Mouse (Mus musculus) lung, postnatal 0 days (tissue): Measurements from ENCODE around the gene Cnot2. TPM values are rescaled to one million over a fixed set of nuclear protein-coding genes. Genes with fewer than 3 reads are reported as not detected.

Experiments
- ATAC-seq: fragments of 200-750 bp; cut with Nextera tagmentation; 2 replicates; pipeline ENCODE4 v1.8.0; 2017; ENCODE audit warnings: moderate library complexity
- DNase-seq: peaks from one replicate; pipeline ENCODE4 v3.0.0-alpha.2; 2016; ENCODE audit warnings: low spot score
- H3K27ac ChIP-seq: fragments of 300-500 bp; sonication (generic); 2 replicates; pipeline ENCODE4 v1.5.1; 2014; ENCODE audit warnings: antibody characterized with exemption, mild to moderate bottlenecking, low read length, mixed read lengths
- H3K27me3 ChIP-seq: fragments of 300-500 bp; sonication (generic); replicated peaks from 2 replicates; pipeline ENCODE4 v1.6.1; 2014; ENCODE audit warnings: low read length, mixed read lengths; ENCODE audit not compliant: insufficient read depth
- H3K36me3 ChIP-seq: fragments of 300-500 bp; sonication (generic); 2 replicates; pipeline ENCODE4 v1.6.1; 2014; ENCODE audit warnings: low read length, mixed read lengths; ENCODE audit not compliant: insufficient read depth
- H3K4me1 ChIP-seq: fragments of 300-500 bp; sonication (generic); 2 replicates; pipeline ENCODE4 v1.6.1; 2014; ENCODE audit warnings: antibody characterized with exemption, low read depth, low read length, mixed read lengths; ENCODE audit not compliant: insufficient read depth
- H3K4me2 ChIP-seq: fragments of 300-500 bp; sonication (generic); replicated peaks from 2 replicates; pipeline ENCODE4 v1.6.1; 2014; ENCODE audit warnings: low read depth, mild to moderate bottlenecking, low read length, moderate library complexity, mixed read lengths
- H3K4me3 ChIP-seq: fragments of 300-500 bp; sonication (generic); 2 replicates; pipeline ENCODE4 v1.5.1; 2014; ENCODE audit warnings: low read depth, low read length
- H3K9ac ChIP-seq: fragments of 300-500 bp; sonication (generic); replicated peaks from 2 replicates; pipeline ENCODE4 v1.6.1; 2014; ENCODE audit warnings: low read depth, mild to moderate bottlenecking
- H3K9me3 ChIP-seq: fragments of 300-500 bp; sonication (generic); 2 replicates; pipeline ENCODE4 v1.6.1; 2016; ENCODE audit warnings: low read length, mixed read lengths
- CTCF ChIP-seq: IDR thresholded peaks from 2 replicates; pipeline ENCODE4 v1.5.1; 2016; ENCODE audit warnings: antibody characterized with exemption, mild to moderate bottlenecking
- EP300 ChIP-seq: IDR thresholded peaks from 2 replicates; pipeline ENCODE4 v1.6.1; 2016; ENCODE audit warnings: antibody characterized with exemption, mild to moderate bottlenecking, control low read depth
- WGBS: fragments of 180-500 bp; shearing (Covaris S2); extraction: QIAGEN DNeasy Blood & Tissue Kit; methylation state at CpG from one replicate; pipeline ENCODE4 v1.1.7; 2014; 5-methylcytosine and 5-hydroxymethylcytosine counted together
- polyA plus RNA-seq: library from polyadenylated mRNA; unstranded; fragments of >200 nt; fragmentation: Nextera tagmentation; extraction: Ambion mirVana; gene quantifications from 2 replicates; pipeline ENCODE4 v1.2.1, GENCODE M21; 2015

Cnot2 gene
- polyA plus RNA-seq, 1 experiment from 2014 or later: 47.3 TPM

DNA sequence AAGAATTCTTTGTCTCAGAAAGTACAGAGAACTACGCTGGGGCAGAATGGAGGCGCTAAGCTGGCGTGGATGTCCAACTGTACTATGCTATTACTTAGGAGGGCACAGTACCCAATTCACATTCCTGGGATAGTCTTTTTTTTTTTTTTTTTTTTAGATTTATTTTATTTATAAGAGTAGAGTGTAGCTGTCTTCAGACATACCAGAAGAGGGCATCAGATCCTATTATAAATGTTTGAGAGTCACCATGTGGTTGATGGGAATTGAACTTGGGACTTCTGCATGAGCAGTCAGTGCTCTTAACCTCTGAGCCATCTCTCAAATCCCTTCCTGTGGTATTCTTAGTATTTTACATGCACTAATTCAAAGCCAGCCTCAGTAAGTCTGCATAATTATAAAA, 50.2 kb downstream of the Cnot2 start:
- H3K27me3 ChIP-seq: no peaks in the 10 kb centered on the region
- H3K36me3 ChIP-seq: no peaks in the 10 kb centered on the region
- H3K4me1 ChIP-seq: no peaks in the 10 kb centered on the region
- no peak for DNase-seq
- TF ChIP-seq EP300 (no peak), CTCF (peak; percentile 24; the same call in 1 of the 2 replicates)
- no peaks in the 10 kb centered on the region for H3K9me3 ChIP-seq
- H3K4me2 ChIP-seq: no peak overlapping the region
- H3K27ac ChIP-seq: no peak overlapping the region
- H3K9ac ChIP-seq: no peak overlapping the region
- no peak overlapping the region for H3K4me3 ChIP-seq
- no peak for ATAC-seq
- 73% methylated on average over 3 of the region's 3 CpGs for WGBS

DNA sequence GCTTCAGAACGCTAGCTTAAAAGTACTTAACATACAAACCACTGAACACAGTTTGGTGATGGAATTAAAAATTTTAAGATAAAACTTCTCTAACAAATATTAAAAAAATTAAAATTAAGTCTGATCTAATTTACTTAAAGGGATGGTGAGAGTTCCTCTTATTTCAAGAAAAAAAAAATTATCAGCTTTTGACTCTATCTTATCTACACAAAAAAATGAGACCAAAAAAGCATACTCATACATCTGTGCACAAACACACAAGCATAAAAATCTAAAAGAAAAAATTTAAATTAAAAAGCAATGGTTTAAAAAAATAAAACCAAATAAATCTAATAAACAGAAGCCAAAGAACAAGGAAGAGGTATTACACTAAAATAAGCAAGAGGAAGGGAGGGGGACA, 61.7 kb downstream of the Cnot2 start:
- no peak overlapping the region for H3K4me3 ChIP-seq
- H3K36me3 ChIP-seq: no peaks in the 10 kb centered on the region
- no peak overlapping the region for H3K4me2 ChIP-seq
- no peak for DNase-seq
- no peak overlapping the region for H3K9ac ChIP-seq
- no peaks in the 10 kb centered on the region for H3K9me3 ChIP-seq
- no peak for ATAC-seq
- TF ChIP-seq EP300: no peak
- no peak overlapping the region for H3K27ac ChIP-seq
- no peaks in the 10 kb centered on the region for H3K27me3 ChIP-seq
- WGBS: 75% methylated on average over 1 of the region's 1 CpGs
- no peaks in the 10 kb centered on the region for H3K4me1 ChIP-seq

DNA sequence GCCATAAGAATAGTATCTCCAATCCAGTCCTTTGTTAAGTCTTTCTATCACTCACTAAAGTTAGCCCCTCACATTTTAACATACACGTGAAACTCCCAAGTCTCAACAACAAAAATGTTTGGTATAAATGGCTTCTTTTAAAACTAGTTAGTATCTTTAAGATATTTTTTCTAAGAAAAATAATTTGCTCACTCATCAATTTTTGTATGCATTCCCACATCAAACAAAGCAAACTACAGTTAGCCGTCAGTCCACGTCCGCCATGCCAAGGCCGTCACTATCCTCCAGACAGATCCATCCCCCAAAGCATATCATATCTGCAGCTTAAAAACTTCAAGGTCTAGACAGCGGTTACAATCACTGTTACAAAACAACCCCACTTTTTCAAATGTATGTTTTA, 65.7 kb downstream of the Cnot2 start:
- Histone ChIP-seq H3K4me1 (no peaks in the 10 kb centered on the region), H3K4me2 (no peak overlapping the region), H3K9me3 (no peaks in the 10 kb centered on the region), H3K36me3 (no peaks in the 10 kb centered on the region), H3K9ac (no peak overlapping the region), H3K27ac (no peak overlapping the region), H3K4me3 (no peak overlapping the region), H3K27me3 (no peaks in the 10 kb centered on the region)
- ATAC-seq: no peak
- 89% methylated on average over 6 of the region's 6 CpGs for WGBS
- TF ChIP-seq EP300: no peak
- no peak for DNase-seq

DNA sequence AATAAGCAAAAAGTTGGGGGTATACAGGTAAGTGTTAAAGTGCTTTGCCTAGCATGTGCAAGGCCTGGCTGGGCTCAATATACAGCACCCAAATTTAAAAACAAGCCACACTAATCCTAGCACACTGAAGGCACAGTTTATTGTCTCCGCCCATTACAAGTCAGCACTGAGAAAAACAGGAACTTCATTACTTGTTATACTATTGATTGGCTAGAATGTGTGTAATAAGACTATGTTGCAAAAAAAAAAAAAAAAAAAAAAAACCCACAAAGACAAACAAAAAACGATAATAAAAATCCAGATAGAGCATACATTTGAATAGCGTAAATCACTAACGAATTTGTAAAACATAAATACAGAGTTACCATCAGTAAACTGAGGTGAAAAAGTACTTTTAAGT, 66.2 kb downstream of the Cnot2 start:
- Histone ChIP-seq H3K4me3 (no peak overlapping the region), H3K27ac (no peak overlapping the region)
- no peak for TF ChIP-seq EP300
- TF ChIP-seq CTCF: no peak

DNA sequence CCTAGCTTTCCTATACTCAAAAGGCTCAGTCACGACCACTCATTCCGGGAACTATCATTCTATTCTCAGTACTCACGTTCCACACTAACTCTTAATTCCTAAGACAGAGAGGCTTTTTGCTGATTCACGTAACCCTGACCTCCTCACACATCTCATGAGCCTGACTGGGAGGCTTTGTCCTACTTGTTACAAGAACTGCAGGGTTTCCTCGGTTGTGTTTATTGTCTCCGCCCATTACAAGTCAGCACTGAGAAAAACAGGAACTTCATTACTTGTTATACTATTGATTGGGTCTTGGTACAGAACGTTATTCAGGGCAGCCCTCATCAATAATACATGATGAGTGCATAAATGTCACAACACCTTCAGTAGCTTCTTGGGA, 68.1 kb downstream of the Cnot2 start:
- Histone ChIP-seq H3K36me3 (no peaks in the 10 kb centered on the region), H3K4me1 (no peaks in the 10 kb centered on the region), H3K27ac (no peak overlapping the region), H3K27me3 (no peaks in the 10 kb centered on the region), H3K4me2 (no peak overlapping the region), H3K9me3 (no peaks in the 10 kb centered on the region), H3K9ac (no peak overlapping the region), H3K4me3 (no peak overlapping the region)
- DNase-seq: no peak
- WGBS: 63% methylated on average over 7 of the region's 7 CpGs
- ATAC-seq: peak; percentile 53
- no peak for TF ChIP-seq CTCF
- no peak for TF ChIP-seq EP300

More for the DNA sequence above, 66.2 kb downstream of the Cnot2 start:
- ATAC-seq (no peak), DNase-seq (no peak)
- no peaks in the 10 kb centered on the region for H3K9me3 ChIP-seq
- no peak overlapping the region for H3K4me2 ChIP-seq
- WGBS: 90% methylated on average over 4 of the region's 4 CpGs
- H3K36me3 ChIP-seq: no peaks in the 10 kb centered on the region
- H3K27me3 ChIP-seq: no peaks in the 10 kb centered on the region
- H3K4me1 ChIP-seq: no peaks in the 10 kb centered on the region
- no peak overlapping the region for H3K9ac ChIP-seq

DNA sequence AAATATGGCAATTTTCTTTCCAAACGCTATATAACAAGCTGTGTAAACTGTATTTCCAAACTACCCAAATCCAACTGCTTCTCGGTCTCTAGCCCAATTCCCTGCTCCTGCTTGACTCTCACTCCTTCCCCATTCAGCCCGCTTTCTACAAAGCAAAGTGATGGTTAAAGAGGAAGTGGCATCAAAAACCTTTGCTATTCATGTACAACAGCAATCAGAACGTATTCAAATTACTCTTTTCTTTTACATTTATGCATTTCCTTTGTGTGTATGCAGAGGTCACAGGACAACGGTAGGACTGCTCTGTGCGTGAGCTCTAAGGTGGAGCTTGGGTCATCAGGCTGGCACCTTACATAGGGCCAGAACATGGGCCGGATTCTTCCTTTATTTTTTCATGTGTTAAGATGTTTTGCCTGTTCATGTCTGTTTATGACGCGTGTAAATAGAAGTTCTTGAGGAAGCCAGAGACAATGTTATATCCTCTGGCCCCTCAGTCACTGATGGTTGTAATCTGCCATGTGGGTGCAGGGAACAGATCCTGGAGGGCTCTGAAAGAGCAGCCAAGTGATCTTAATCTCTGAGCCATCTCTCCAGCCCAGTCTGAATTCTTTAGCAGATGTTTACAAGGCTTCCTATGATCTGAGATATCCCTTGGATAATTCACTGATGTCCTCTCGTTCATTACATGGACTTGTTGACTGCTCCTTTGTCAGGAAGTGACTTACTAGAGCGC, 68.6 kb downstream of the Cnot2 start:
- TF ChIP-seq CTCF: no peak
- TF ChIP-seq EP300: no peak
- 81% methylated on average over 11 of the region's 11 CpGs for WGBS
- Histone ChIP-seq H3K9me3 (no peaks in the 10 kb centered on the region), H3K27ac (no peak overlapping the region), H3K27me3 (no peaks in the 10 kb centered on the region), H3K36me3 (no peaks in the 10 kb centered on the region), H3K4me1 (no peaks in the 10 kb centered on the region), H3K4me3 (no peak overlapping the region), H3K4me2 (no peak overlapping the region), H3K9ac (no peak overlapping the region)
- DNase-seq: no peak
- peak; percentile 50 for ATAC-seq
